Mouse (Mus musculus): Measurements from ENCODE around the gene Cbx7.
"Not testable (repeated sequence)": the region's sequence is repeated elsewhere in the genome, so short reads cannot be mapped to it uniquely, and the experiment has no call there.

Cbx7 gene

DNA sequence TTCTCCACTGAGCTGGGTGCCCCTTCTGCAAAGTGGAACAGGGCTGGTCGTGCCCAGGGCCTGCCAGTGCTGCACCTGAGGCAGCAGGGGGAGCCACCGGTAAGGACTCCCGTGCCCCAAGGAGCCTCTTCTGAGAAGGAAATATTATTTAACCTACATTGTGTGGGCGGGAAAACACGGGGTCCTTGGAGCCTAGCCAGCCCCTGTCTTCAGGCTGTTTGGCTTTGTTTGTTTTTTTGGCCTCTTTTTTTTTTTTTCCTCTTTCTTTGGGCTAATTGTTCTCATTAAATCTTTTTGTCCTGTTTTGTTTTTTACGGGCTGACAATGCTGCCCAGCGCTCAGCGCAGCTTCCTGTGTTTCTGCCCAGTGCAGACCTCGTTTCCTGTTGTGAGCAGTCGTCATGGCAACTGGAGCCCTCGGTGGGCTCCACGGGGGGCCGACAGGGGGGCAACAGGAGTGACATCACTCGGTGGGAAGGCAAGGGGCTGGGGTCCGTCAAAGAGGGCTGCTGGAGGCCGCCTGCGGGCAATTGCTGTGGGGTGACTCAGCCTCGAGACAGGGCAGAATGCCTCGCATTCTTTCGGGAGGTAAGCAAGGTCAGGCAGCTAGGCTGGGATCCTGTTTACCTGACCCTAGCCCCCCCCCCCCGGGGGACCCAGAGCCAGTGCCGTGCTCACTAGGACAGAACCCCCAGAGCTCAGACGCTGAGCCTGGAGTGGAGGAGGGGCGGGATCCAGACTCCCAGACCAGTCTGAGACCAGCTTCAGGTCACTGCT is 20.5 kb downstream of the Cbx7 start:
- peak; percentile 81 for DNase-seq (ENCODE audit: low read depth, low spot score)

DNA sequence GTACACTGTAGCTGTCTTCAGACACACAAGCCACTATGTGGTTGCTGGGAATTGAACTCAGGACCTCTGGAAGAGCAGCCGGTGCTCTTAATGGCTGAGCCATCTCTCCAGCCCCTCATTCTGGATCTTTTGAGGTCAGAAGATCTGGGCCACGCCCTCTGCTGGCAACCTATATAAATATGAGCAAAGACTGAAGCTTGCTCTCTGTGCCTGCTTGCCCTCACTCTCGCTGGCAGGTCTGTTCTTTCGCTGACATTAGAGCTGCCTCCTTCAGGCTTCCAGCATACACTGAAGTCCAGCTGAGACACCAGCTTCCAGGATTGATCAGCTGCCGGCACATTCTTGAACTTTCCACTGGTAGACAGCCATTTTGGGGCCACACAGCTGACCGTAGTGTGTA is 23.2 kb downstream of the Cbx7 start:
- peak; percentile 42 for DNase-seq (ENCODE audit: low read depth, low spot score)

DNA sequence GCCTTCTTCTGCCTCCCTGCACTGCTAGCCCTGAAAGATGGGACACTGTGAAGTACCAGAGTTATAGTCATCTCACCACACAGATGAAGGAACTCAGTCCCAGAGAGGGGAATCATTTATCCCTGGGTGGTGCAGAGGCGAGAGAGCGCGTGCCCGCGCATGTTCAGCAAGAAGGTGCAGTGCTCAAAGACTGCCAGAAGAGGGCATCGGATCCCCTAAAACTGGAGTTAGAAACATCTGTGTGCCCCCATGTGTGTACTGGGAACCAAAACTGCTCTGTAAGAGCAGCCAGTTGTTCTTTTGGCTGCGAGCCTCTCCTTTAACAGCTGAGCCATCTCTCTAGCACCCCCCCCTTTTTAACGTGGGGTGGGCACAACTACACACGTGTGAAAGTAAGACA is 24.1 kb downstream of the Cbx7 start:
- peak; percentile 24 for DNase-seq (ENCODE audit: low read depth, low spot score)

DNA sequence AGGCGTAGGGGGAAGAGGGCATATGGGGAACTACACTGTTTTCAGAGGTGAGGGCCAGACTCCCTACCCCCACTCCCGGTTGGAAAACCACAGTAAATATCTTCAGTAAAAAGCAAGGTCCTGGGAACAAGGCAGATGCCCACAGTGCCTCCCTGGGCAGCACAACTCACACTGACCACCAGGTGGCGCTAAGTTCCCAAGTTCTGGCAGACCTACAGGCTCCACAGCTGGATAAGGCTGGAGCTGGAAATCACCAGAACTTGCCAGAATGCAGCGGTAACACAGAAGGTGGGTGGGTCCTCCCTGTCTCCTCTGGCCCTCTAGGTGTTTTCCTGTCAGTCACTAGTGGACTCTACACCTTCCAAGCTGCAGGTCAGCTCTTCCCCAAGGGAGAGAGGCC is 24.9 kb downstream of the Cbx7 start:
- DNase-seq (ENCODE audit: low read depth, low spot score): peak; percentile 93

DNA sequence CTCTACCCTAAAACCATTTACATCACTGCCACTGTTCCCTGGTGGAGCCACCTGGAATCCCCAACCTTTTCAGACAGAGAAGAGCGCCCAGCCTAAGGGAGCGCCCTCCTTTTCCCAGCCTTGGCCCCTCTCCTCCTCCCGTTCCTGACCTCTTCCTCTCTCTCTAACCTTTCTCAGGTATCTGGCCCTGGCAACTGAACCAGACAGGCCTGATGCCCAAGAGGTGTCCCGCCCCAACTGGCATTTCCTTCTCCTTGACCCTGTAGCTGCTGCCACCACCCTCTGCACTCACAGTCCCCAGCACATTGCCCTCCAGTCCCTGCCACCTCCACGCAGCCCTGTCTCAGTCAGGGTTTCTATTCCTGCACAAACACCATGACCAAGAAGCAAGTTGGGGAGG is 26.0 kb downstream of the Cbx7 start:
- DNase-seq (ENCODE audit: low read depth, low spot score): no peak

DNA sequence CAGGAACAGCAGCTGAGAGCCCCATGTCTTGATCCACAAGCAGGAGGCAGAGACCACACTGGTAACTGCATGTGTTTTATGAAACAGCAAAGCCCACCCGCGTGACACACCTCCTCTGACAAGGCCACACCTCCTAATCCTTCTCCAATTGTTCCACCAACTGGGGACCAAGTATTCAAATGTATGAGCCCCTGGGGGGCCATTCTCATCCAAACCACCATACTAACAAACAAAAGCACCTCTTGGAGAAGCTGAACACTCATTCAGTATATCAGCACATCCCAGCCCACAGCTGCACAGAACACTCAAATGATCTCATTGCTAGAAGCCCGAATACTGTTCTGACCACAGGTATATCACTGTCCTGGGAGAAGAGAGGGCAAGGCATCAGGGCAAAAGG is 27.3 kb downstream of the Cbx7 start:
- no peak for DNase-seq (ENCODE audit: low read depth, low spot score)

DNA sequence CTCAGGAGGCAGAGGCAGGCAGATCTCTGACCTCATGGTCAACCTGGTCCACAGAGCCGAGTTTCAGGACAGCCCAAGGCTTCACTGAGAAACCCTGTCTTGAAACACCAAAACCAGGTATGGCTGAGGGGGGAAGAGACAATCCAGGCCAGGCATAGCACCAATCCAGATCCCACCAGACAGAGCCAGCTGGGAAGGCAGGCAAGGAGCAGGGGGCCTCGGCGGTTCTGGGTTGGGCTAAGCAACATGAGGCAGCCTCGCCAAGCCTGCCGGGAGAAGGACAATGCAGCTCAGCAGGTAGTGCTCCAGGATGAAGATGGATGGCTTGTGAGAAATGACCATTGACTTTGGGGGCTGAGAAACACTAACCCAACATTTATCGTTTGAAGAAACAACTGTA is 28.4 kb downstream of the Cbx7 start:
- no peak for DNase-seq (ENCODE audit: low read depth, low spot score)

DNA sequence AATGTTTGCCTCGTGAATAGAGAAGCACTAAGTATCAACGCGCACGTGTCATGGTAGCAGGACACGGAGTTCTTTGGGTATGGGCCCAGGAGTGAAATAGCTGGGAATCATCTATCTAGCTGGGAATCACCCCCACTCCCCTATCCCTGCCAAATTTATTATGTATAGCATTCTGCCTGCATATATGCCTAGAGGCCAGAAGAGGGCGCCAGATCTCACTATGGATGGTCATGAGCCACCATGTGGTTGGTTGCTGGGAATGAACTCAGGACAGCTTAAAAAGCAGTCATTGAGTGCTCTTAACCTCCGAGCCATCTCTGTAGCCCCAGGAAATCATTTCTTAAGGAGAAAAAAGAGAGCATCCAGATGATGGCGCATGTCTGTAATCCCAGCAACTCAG is 30.0 kb downstream of the Cbx7 start:
- DNase-seq (ENCODE audit: low read depth, low spot score): peak; percentile 79

DNA sequence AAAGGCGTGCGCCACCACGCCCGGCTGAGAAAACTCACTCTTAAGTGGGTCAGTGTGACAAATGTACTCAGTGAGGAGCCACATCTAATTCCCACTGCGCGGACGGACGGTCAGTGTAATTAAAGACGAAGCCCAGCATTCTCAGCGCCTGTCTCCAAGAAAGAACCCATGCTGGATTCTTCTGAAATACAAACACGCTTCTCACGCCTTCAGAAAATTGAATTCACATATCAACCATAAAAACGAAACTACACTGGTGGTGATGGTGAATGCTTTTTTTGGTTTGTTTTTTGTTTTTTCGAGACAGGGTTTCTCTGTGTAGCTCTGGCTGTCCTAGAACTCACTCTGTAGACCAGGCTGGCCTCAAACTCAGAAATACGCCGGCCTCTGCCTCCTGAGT is 31.0 kb downstream of the Cbx7 start:
- no peak for DNase-seq (ENCODE audit: low read depth, low spot score)

DNA sequence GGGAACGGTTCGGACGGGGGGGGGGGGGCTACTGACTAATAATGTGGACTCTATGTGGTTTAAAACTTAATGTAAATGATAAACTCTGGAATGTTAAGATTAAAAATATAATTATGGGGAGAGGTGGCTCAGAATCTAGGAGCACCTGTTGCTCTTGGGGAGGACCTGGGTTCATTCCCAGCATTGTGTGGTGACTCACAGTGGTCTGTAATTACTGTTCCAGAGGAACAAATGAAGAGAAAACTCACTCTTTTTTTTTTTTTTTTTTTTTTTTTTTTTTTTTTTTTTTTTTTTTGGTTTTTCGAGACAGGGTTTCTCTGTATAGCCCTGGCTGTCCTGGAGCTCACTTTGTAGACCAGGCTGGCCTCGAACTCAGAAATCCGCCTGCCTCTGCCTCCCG is 31.4 kb downstream of the Cbx7 start:
- DNase-seq (ENCODE audit: low read depth, low spot score): not testable (repeated sequence)

DNA sequence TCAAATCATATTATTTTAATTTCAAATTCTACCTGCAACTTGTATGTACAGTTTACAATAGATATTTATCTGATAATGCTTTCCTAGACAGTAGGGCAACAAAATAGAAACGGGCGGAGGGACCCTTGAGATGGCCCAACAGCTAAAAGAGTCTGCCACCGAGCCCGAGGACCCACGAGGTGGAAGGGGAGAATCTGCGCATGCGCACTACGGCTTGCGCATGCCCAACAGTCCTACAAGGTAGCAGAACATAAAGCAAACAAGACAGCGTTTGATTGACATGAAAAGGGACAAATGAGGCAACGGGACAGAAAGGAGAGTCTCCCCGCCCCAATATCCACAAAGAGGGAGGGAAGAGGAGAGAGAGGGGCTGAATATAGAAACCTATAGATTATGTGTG is 31.9 kb downstream of the Cbx7 start:
- DNase-seq (ENCODE audit: low read depth, low spot score): no peak

DNA sequence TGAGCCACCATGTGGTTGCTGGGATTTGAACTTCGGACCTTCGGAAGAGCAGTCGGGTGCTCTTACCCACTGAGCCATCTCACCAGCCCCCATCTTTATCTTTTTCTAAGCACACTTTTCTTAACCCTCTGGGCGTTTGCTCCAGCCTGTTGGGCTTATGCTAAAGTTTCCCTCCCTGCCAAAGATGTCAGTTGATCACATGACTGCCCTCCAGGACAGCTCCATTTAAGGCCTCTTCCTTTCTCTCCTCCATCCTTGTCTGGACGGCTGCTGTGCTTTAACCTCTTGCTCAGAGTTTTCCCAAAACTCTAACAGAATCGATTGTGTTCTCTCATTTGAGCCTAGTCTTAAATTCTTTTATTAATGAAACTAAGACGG is 34.6 kb downstream of the Cbx7 start:
- no peak for DNase-seq (ENCODE audit: low read depth, low spot score)

DNA sequence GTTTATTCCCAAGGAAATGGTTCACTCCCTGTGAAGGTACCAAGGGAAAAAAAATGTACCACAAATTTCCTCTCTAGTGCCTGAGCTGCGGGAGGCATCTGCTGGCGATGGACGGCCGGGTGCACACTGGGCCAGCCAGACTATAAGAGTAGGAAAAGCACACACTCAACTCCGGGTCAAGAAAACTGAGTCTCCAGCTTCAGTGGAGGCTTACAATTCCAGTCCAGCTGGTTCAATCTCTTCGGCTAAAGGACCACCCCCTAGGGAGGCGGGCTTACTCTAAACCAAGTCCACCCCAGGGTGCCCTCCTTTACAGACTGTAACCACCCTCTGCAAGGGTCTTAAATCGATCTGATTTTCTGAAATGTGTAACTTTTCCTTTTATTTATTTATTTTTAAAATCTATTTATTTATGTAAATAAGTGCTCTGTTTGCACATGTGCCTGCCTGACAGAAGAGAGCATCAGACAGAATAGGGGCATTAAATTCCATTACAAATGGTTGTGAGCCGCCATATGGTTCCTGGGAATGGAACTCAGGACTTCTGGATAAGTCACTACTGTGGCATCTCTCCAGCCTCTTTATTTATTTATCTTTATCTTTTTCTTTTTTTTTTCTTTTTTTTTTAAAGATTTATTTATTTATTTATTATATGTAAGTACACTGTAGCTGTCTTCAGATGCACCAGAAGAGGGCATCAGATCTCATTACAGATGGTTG is 35.1 kb downstream of the Cbx7 start:
- DNase-seq (ENCODE audit: low read depth, low spot score): no peak

DNA sequence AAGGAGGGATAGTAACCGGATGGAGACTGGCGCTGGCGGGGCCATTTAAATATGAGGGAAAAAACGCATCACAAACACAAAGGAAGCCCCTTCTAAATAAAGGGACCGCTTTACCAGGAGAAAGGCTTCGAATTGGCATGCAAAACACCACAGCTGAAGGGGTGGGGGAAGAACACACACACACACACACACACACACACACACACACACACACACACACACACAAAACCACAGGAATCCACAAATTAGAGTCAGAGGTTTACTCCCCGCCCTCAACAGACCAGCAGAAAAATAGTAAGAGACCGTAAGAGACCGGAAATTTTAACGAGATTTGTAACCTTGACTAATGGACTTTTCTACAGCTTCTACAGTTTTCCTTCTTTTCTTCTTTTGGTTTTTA is 36.1 kb downstream of the Cbx7 start:
- no peak for DNase-seq (ENCODE audit: low read depth, low spot score)

DNA sequence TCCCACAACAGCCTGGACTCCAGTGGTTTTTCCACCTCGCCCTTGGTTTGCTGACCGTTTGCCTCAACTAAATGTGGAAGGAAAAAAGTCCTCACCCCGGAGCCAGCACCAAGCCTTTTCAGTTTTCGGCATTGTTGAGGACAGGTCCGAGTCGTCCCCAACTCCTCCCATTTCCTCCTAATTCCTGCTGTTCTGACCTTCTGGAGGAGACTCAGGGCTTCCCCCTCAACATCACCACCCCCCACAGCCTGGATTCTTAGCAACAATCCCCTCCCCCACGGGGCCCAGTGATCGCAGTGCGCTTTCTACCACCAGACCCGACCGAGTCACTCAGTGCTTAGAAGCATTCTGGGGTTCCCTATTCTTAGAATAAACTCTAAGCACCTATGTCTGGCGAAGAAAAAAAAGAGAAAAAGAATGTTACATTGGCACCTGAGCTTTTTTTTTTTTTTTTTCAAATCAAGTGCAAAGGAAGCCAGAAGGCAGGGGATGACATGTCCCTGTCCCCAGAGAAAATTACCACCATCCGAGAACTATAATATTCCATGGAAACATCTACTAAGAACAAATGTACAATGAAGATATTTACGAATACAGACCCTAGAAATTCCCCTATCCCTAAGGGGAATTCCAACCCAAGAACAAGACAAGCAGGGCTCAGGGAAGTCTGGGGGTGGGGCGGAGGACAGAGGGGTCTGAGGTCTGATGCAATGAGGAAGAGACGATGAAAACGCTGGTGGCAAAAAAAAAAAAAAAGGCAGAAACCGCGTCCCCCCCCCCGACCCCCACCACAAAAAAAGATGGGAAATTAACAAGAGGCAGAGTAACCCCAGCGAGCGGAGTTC is 37.0 kb downstream of the Cbx7 start:
- peak; percentile 18 for DNase-seq (ENCODE audit: low read depth, low spot score)

DNA sequence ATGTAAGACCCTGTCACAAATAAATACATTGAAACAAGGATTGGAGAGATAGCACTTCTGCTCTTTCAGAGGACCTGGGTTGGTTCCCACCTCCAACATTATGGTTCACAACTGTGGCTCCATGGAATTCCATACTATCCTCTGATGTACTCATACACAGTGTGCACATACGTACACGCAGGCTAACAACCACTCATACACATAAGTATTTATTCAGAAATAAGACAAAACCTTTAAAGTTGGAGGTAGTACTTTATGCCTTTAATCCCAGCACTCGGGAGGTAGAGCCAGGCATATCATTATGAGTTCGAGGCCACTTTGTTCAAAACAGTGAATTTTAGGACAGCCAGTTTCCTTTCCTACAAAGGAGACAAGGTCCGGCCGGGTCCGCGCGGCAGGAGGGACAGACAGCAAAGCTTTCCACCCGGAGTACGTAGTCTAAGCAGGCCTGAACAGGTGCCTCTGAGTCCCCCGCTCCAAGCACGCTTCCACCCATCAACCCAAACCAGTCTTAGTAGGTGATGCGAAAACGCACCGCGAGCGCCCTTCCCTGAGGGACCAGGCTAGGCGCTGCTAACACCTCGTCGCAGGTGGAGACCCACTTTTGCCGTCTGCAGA is 37.8 kb downstream of the Cbx7 start:
- no peak for DNase-seq (ENCODE audit: low read depth, low spot score)

DNA sequence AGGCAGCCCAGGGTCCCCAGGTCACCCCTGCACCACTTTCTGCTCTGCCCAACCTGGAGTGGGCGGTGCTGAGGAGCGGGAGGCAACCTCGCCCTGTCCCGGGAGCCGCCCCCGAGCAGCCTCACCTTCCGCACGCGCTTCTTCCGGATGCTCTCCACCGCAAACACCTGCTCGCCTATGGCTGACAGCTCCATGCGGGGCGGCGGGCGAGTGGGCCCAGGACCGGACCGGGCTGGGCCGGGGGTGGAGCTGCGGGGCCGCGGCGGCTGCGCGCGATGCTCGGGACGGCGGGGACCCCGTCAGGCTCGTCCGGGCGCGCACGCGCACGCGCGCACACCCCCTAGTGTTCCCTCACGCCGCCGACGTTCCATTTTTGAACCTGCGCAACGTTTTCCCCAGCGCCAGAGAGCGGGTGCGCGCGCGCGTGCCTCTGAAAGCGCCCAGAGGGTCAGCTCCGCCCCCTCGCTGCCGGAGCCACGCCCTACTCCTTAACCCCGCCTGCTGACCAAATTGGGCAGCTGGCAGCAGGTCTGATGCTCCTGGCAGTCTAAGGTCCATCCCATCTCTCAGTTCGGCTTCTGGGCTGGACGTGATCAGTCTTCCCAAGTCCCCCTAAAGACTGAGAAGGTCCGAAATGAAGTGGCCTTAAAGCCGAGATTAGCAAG is 38.5 kb downstream of the Cbx7 start:
- peak; percentile 97 for DNase-seq (ENCODE audit: low read depth, low spot score)

DNA sequence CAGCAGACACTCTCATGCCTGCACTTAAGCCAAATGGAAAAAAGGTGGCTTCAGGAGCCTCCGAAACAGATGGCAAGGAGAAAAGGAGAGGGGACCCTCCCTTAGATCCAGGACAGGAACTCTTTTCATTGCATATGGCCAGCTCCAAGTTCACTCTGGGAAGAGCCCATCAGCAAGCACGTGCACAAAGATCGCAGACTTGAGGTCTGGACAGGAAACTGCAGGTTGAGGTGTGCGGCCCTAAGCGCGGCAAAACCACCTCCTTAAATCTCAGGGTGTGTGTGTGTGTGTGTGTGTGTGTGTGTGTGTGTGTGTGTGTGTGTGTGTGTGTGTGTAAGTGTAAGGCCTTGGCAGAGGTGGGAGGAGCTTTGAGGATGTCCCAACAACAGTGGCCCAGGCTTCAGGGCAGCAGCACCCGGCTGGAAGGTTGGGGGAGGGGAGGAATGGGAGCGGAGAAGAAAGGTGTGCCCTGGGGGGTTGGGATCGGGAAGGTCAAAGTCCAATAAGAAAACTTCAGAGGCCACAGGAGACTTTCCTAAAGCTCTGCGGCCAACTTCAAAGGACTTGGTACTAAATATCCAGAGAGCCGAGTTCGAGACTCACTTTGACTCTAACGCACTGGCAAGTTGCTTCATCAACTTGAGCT is 39.3 kb downstream of the Cbx7 start:
- DNase-seq (ENCODE audit: low read depth, low spot score): peak; percentile 27

DNA sequence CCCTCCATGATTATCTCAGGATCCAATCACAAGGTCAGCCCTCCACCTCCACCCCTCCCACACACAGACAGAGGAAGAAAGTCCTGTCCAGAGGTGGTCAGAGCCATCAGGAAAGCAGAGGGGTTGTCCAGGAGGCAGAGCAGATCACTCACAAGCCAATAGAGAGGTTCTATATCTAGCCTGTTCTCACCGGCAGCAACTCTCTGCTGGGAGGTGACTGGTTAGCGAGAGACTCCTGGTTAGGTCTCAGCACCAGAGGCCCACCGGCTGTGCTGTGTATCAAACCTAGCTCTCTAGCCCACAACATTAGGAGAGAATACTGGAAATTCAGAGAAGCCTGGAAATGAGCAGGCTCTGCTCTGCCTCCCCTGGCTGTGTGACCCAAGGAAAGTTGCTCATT is 41.2 kb downstream of the Cbx7 start:
- DNase-seq (ENCODE audit: low read depth, low spot score): no peak

DNA sequence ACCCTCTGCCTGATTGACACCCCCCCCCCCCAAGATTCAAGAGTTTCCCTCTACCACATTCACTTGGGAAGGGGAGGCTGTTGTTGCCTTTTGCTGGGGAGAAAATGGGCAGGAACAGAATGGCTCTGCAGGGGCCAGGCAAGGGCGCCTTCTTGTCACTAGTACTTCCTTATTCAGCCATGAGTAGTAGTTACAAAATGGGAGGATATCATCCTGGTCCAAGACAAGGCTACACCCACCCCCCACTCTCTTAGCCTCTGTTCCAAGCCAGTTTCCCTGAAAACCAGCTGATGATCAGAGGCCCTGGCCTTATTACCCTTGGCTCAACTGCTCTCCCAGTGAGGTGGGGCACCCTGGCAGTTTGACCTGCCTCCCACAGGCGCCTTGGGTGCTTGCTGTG is 42.2 kb downstream of the Cbx7 start:
- no peak for DNase-seq (ENCODE audit: low read depth, low spot score)

DNA sequence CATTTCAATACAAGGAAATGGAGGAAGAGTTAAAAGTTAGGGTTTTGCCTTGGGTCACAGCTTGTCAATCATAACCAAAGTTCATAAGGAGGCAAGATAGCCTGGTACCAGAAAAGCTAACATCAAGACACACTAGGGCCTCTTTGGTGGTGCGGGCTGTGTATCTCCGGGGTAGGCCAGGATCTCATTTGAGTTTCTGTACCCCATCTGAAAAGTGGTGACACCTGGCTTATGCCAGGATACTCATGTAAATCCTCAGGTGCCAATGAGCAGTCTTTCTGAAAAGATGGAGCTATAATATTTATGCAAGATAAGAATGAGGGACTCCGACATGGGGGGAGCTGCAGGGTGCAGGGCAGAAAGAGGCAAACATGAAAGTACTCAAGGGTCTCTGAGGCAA is 42.6 kb downstream of the Cbx7 start:
- DNase-seq (ENCODE audit: low read depth, low spot score): no peak

Measured in brain, adult 2 months (tissue).